Mouse (Mus musculus): ENCODE measurements around the gene Mospd3.

DNA sequence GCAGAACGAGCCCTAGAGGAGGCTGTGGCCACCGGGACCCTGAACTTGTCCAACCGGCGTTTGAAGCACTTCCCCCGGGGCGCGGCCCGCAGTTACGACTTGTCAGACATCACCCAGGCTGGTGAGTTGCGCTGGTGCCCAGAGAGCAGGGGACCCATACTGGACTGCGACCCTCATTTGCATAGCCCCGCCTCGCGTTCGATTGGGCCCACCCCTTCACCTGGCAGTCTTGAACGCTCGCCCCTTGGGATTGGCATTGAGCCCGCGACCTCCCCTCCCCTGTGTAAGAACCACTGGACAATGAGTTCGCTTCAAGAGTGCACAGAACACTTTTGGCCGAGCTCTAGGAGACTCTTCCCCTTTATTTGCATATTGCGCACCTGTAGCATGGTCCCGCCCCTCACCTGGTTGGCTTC lies 28.5 kb upstream of the Mospd3 start:
- TF ChIP-seq CTCF (IDR thresholded peaks at IDR 0.05; ENCODE audit: extremely low read depth, insufficient read length, insufficient replicate concordance, low read depth, low read length) (no peak), POLR2A (IDR thresholded peaks at IDR 0.05; ENCODE audit: low read depth, low read length) (no peak)

Data from small intestine, adult 2 months (tissue).